Mouse (Mus musculus) CD4-positive, CD25-positive, alpha-beta regulatory T cell, adult 4 months (primary cell): ENCODE data around the gene Prkar2a. TPM values are rescaled to one million over a fixed set of nuclear protein-coding genes. Genes with fewer than 3 reads are reported as not detected.

ENCODE experiments used
- ATAC-seq: one replicate; pipeline ENCODE4 v1.8.0; 2017
- polyA plus RNA-seq, 2 experiments: library from polyadenylated mRNA; unstranded; fragments of 100-300 nt; shearing (Covaris generic); gene quantifications; one replicate each; pipeline ENCODE4 v1.2.1; 2017

Gene Prkar2a
- polyA plus RNA-seq, 2 experiments from 2014 or later, result 3.7 to 6.7 TPM

DNA sequence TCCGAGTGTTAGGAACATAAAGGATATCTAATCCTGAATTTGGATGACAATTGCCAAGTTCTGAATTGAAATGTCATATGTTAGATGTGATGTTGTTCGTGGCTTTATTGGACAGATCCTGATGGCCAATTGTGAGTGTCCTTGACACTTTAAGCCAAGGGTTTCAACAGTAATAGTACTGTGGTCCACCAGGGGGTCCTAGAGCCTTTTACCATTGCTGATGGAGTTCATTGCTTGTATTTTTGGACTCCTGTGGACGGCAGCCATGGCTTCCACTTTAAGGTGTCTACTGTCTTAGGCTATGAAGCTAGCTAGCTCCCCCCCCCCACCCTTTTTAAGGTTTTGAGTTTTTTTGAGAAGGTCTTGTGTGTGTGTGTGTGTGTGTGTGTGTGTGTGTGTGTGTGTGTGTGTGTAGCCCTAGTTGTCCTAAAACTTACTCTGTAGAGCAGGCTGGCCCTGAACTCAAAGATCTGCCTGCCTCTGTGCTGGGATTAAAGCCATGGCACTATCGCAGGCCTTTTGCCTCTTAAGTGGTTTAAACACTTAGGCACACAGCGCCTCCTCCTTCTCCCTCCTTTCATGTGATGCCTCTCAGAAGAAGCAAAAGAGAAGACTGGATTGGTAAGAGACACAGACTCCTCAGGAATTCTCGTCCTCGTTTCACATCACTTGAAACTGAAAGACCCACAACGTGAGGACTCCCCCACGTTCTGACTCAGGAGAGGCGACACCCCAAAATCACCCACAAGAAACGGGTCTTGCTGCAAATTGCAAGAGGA is 63.2 kb downstream of the Prkar2a start:
- ATAC-seq, result no peak

DNA sequence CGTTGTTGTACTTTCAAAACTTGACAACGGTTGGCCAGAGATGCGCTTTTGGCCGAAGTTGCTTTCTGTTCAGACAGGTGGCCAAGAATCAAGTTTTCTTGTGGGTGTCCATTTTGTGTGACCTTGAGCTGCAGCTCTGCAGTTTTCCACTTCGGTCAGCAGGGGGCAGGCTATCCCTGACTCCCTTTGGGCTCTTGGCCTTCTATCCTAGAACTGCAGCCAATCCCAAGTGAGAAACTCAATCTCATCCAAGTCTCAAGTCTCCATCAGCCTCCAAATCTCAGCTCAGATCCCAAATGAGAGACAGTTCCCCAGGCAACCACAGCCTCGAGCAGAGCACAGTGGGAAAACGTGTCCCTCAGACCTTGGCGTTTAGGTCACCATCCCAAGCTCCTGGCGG is 64.2 kb downstream of the Prkar2a start:
- ATAC-seq, result no peak

DNA sequence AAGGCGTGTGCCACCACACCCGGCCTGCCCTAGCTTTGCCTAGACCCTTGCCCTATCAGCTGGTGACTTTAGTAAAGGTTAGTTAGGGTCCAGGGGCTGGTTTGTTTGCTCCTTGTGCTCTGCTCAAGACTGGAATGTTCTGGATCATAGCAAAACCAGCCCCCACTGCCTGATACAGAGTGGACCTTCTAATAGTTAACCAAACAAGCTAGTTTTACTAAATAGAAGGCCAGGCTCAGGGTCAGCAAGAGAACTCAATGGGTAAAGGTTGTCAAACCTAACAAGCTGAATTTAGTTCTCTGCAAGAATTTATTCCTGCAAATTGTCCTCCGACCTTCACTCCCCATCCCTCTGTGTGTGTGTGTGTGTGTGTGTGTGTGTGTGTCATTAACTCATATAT is 64.9 kb downstream of the Prkar2a start:
- no peak for ATAC-seq

DNA sequence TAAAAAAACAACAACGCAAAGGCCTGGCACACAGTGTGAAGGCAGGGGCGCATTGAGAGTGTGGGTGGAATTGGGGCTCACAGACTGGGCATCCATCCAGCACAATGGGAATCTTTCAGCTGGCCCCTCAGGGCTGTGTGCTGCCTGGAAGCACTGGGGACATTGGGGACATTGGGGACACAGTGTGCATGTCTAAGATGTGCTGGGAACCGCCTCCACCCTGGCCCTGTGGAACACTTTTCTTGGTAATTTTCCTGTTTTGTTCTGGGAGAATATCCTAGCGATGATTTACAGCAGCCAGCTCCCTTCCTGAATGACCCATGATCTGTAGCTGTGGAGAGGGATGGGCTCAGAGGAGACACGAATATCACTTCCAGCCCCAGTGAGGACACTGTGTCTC is 65.3 kb downstream of the Prkar2a start:
- ATAC-seq, result no peak

DNA sequence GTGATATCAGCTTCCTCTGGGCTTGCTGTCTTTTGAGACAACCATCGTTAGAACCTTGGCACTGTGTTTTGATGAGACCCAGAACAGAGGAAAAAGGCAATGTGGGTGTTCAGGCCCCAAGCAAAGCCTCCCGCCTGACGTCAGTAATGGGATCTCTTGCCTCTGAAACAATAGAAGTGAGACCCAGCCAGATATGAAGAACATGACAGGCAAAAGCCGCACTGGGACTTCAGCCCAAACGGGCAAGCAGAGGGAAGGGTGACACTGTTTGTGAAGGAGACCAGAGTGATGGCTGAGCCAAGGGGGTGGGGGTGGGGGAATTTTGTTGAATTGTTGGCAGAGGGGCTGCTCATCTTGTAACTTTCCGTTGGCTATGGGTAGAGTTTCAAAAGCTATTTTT is 68.3 kb downstream of the Prkar2a start:
- ATAC-seq, result no peak

DNA sequence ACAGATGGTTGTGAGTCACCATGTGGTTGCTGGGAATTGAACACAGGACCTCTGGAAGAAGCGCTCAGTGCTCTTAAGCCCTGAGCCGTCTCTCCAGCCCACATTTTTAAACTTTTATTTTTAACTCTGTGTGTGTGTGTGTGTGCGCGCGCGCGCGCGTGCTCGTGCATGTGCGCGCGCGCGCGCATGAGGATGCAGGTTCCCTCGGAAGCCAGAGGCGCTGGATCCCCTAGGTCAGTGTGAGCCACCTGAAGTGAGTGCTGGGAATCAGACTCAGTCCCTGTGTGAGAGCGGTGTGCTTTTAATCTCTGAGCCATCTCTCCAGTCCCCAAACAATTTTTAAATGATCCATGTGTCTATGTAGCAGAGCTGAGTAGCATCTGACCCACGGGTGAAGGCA is 70.0 kb downstream of the Prkar2a start:
- no peak for ATAC-seq

DNA sequence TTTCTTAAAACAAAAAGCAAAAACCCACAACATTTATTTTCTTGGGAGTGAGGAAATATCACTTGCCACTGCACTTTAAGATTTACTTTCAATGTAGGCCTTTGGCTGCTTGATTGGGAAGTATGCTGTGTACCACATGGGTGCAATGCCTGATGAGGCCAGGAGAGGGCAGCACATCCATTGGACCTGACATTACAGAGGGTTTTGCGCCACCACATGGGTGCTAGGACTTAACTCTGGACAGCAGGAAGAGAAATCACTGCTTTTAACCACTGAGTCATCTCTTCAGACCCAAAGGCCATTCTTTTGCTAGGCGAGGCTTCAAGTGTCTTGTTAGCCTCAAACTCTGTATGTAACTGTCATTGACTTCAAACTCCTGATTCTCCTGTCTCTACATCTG is 70.7 kb downstream of the Prkar2a start:
- ATAC-seq, result no peak

DNA sequence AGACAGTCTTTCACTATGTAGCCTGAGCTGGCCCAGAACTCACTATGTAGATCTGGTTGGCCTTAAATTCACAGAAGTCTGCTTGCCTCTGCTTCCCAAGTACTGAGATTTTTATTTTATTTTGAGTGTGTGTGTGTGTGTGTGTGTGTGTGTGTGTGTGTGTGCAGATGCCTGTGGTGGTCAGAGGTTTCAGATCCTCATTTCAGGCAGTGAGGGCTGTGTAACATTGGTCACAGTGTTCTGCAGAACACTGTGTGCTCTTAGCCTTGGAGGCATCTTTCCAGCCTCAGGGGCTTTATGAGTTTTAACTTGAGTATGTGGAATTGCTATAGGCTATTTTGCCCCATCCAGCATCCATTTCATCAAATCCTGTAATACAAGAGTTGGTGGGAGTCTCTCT is 72.4 kb downstream of the Prkar2a start:
- no peak for ATAC-seq

DNA sequence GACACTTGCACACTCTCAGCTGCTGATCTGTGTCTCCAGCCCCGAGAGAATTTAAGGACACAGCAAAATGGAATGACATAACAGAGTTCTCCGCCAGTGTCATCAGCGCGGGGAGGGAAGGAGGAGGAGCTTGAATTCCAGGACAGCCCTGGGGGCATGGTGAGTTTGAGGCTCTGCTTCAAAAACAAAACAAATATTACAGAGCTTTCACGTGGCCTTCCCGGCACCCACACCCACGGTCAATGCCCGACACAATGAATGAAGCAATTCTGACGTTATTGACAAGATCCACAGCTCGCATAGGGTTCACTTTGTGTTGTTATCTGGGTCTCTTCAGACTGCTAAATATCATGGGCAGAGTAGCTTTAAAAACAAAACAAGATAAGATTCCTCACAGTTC is 75.9 kb downstream of the Prkar2a start:
- no peak for ATAC-seq

DNA sequence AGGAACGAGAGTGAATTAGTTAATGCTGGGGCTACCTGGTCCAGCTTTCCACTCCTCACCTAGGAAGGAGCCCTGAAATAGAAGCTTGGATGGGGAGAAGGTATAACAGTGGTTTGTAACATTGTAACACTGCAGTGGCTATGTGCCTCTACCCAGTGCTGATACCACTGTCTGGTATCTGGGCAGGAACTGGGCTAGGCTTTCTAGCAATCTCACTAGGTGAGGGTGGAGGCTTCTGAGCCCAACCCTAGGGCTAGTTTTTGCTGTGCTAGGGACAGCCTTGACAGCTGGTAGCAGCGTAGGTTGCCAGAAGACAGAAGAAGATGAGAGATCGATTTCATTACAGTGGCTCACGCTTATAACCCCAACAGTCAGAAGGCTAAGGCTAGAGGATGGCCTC is 87.5 kb downstream of the Prkar2a start:
- ATAC-seq, result no peak

DNA sequence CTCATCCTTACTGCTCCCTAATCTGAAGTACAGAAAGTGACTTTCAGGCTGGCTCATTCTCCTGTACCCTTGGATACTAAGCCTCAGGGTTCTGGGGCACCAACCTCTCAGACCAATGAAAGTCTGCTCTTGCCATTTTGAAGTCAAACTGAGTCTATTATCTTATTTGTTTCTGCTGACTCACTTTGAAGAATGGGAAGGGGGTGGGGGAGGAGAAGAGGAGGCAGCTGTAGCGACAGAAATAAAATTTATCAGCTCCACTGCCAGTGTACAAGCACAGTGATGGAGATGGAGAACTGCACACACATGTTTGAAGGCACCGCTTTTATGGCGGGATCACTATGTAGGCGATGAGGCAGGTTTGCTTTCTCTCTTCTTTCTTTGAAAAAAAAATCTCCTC is 88.2 kb downstream of the Prkar2a start:
- no peak for ATAC-seq

DNA sequence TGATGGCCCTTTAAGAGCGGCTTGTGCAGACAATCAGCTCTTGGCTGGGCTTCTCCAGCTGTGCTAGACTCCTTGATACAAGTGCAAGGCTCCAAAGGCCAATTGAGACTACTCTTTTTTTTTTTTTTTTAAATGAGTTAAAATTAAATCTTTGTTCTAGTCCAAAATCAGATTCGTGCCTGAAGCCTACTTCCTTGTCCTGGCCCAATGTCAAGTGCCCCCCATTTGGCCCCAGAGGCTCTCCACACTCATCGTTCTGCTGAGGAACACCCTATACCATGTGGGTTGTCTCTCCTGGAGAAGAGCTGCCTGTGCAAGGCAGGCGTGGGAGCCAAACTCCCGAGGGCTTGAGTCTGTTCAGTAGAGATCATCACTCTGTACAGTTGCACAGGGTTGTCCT is 91.8 kb downstream of the Prkar2a start:
- ATAC-seq, result no peak

DNA sequence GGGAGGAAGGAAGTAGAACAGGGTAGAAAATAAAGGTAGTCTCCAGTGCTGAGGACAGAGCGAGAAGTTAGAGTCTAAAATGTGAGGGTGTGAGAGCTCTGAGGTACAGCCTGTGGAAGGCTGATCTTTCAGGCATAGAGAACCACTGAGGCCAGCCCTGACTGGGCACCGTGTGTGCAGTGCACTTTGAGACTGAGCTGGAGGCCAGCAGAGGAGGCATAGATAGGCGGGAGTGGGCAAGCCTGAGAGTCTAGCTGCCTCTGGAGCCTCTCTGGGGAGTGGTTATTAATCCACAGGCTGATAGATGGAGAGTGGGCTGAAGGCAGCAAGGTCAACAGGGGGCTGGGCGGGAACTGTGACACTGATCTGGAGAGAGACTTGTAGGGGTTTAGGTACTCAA is 92.8 kb downstream of the Prkar2a start:
- ATAC-seq, result no peak

DNA sequence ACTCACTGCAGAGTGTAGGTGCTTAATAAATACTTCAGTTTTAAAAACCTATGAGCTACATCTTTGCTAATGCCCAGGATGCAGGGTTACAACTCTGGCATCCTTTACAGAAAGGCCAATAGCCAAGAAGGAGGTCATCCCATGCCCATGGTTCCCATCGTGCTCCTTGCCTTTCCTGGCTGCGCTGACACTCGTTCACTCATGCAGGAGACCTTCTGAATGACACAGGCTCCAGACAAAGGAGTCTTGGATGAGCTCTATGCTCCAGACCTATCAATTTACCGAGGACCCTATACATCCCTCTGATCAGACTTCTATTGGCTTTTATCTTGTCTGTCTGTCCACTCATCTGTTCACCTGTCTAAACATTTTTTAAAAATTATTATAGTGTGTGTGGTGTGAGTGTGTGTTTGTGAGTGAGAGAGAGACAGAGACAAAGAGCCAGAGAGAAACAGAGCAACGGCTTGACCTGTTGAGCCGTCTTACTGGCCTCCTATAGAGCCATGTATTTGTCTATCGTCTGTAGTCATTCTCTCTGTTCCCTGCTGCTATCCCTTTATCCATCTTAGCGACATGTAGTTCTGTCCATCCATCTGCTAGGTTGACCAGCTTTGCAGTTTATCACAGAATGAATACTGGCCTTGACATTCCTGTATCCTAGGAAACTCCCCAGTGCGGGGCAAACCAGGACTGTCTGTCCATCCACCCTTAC is 93.9 kb downstream of the Prkar2a start:
- ATAC-seq, result no peak

DNA sequence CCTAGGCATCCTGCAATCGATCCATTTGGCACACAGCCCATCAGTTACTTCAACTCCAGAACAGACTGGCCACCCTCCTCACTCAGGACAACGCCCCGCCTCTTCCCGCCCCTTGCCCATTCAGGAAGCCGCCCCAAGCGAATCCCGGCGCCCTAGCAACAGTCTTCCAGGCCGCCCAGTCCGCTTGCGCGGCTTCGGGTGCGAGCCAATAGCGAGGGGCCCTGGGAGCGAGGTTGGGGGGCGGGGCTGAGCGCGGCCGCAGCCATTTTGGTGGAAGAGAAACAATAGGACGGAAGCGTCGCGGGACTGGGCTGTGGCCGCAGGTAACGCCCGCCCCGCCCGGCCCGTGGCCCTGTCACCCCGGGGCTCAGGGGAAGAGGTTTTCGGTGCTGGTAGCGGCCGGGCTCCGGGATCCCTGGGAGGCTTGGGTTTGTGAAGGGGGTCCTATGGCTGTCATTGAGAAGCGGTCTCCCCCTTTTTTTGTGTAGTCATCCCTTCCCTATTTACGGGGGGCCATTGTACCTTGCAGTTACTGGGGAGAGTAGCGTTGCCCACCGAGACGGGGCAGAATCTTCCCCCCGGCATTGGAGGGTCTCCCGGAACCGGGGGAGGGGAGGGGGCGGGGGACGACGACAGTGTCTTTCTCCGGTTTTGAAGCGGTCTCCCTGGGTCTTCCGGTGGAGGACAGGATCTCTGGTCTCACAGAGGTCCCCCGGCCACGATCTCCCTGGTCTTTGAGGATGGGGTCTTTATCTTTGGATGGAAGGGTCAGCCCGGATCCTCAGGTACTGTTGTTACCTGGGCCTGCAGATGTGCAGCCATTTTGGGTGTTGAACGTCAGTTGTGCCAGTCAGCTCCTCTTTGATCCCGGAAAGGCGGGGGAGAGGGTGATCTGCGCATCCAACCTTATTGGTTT is 94.7 kb downstream of the Prkar2a start, which contains the start of gene Ip6k2:
Ip6k2 (plus strand) TSS at position 249 of the 916 bp plus-strand sequence.
- peak; percentile 93 for ATAC-seq

DNA sequence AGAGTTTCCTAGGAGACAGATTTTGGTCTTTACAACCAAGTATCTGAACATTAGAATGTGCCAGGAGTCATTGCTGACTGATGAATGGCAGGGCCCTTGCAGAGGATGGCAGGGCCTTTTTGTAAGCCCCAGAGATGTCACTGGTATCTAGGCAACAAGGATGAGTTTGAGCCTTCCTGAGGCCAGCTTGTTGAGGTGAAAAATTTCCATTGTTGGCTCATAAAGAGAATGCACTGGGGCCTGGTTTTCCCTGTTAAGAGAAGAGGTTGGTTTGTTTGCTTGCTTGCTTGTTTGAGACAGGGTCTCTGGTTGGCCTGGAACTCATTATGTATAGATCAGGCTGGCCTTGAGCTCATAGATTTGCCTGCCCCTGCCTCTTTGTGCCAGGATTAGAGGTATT is 96.3 kb downstream of the Prkar2a start:
- ATAC-seq, result no peak

DNA sequence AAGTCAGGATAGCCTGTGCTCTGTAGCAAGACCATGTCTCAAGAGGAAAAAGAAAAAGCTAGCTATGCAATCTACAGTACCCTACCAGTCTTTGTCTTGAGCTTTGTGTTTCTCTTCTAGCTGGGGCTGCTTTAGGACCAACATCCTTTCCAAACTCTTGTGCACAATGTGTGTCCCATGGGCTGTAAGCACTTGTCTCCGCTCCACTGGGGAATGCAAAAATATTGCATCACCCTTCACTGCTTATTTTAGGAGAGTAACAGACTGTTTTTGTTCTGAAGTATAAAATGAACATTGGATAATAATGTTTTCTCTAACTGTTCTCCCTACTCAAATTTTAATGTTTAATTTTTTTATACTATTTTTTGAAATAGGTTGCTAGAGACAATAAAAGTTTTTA is 97.4 kb downstream of the Prkar2a start:
- ATAC-seq, result no peak

DNA sequence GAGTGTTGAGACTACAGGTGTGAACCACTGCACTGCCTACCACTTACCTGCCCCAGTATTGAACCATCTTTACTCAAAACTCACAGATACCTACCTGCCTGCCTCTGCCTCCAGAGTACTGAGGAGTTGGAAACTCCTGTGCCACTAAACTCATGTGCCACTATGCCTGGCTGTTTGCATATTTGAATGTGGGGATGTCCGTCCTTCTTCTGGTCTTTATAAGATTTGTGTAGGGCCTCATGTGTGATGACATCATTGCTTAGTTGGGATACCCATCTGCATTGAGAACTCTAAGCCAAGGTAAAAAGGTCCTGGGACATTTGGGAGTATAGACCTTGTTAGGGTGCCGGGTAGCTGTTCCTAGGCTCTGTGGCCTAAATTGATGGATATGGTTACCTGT is 98.0 kb downstream of the Prkar2a start:
- no peak for ATAC-seq

DNA sequence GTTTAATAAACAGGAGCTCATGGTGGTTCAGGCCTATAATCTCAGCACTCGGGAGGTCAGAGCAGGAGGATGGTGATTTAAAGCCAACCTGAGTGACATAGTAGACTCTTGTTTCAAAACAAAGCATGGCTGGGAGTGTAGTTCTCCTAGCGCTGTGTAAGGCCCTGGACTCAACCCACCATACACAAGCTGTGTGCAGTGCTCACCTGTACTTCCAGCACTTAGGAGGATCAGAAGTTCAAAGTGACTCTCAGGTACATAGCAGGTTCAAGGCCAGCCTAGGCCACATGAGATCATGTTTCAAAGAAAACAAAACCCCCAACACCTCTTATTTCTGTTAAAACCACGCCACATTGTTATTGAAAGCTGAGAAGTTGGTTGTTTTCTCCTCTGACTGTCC is 99.6 kb downstream of the Prkar2a start:
- ATAC-seq, result no peak

DNA sequence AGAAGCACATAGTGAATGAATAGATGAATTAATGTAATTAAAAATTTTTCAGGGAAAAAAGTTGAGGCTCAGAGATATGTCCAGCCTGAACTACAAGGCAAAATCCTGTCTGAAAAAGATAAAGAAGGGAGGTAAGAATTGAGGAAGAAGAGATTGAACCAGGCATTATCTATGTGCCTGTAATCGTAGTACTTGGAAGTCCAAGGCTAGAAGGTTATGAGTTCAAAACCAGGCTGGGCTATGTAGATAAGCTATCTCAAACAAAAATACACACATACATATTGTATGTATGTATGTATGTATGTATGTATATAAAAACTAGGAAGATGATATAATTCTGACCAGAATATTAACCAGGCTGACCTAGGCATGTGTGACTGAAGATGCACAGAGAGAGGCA is 103.2 kb downstream of the Prkar2a start:
- no peak for ATAC-seq

DNA sequence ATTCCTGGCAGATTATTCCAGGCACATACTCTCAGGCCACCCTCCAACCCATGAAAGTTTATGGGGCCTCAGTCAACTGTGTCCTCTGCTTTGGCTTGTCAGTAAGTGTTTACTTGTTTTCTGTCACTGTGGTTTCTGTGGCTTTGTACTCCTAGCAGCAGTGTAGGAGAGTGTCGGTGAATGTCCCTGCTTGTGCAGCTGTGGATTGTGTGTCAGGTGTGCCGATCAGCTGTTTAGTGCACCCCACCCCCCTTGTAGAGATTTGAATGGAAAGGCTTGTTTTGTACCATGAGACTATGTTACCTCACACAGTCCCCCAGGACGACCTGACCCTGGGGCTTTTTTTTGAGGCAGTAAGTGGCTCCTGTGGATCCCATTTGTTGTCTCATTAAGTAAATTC is 103.6 kb downstream of the Prkar2a start:
- ATAC-seq, result peak; percentile 53

DNA sequence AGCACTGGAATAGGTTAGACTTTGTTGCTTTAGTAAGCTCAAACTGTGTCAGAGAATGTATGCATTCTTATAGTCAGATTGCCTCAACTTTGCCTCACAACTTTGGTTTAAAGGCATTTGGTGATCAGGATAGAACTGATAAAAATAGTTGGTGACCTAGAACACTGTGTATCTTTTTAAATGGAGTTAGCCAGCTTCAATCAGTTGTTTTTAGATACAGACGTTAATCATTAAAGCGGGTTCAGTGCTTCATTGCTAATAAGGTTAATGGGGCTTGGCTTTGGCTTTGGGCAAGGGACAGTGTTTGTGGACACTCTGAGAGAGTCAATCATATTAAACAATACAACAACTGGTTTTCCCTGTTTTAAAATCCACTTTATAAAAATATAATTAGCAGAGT is 106.2 kb downstream of the Prkar2a start:
- ATAC-seq, result no peak

DNA sequence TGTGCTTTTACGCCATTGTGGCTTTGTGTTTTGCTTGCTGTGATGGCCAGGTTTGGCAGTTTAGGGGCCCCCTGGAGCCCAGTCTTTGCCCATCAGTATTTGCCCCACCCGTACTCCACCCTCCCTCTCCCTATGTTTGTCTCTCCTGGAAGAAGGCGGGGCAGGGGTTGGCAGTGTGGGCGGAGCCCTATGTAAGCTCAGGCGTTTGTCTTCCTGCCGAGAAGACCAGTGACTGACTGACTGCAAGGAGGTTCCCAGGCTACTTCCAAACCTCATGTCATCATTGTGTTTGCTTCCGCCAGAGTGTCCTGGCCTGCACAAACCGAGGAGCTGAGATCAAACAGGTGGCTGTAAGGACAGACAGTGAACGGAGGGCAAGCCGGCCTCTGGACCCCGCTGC is 106.6 kb downstream of the Prkar2a start:
- no peak for ATAC-seq
